Mouse (Mus musculus) hindbrain, embryonic 11.5 days (tissue): ENCODE measurements at regions not wholly inside any gene's neighbourhood (a gene's known extent, or its start where the extent isn't known, plus 50 kb on each side); places are given as distances from the start of the nearest gene placed in this dataset.

Experiments used
- ATAC-seq: fragments of 200-750 bp; cut with Nextera tagmentation; 2 replicates; pipeline ENCODE4 v1.8.0; 2017; ENCODE audit warnings: mild to moderate bottlenecking, moderate TSS enrichment, moderate library complexity; ENCODE audit not compliant: low FRiP score
- DNase-seq: peaks from one replicate; pipeline ENCODE4 v3.0.0-alpha.2; 2015; ENCODE audit warnings: low spot score
- H3K27ac ChIP-seq: fragments of 300-500 bp; sonication (generic); 2 replicates; pipeline ENCODE4 v1.5.1; 2014; ENCODE audit warnings: mild to moderate bottlenecking, low read depth, low read length
- H3K27me3 ChIP-seq: fragments of 300-500 bp; sonication (generic); 2 replicates; pipeline ENCODE4 v1.6.1; 2014; ENCODE audit warnings: mild to moderate bottlenecking, low read length, moderate library complexity, mixed read lengths; ENCODE audit not compliant: control insufficient read depth, insufficient read depth
- H3K36me3 ChIP-seq: fragments of 300-500 bp; sonication (generic); 2 replicates; pipeline ENCODE4 v1.6.1; 2014; ENCODE audit warnings: mild to moderate bottlenecking, low read length, moderate library complexity, mixed read lengths; ENCODE audit not compliant: control insufficient read depth, insufficient read depth
- H3K4me1 ChIP-seq: fragments of 300-500 bp; sonication (generic); replicated peaks from 2 replicates; pipeline ENCODE4 v1.6.1; 2014; ENCODE audit warnings: low read length, mixed read lengths; ENCODE audit not compliant: control insufficient read depth, insufficient read depth
- H3K4me2 ChIP-seq: fragments of 300-500 bp; sonication (generic); replicated peaks from 2 replicates; pipeline ENCODE4 v1.6.1; 2014; ENCODE audit warnings: mild to moderate bottlenecking, low read depth, low read length
- H3K4me3 ChIP-seq: fragments of 300-500 bp; sonication (generic); 2 replicates; pipeline ENCODE4 v1.5.1; 2014; ENCODE audit warnings: low read depth, low read length
- H3K9ac ChIP-seq: fragments of 300-500 bp; sonication (generic); 2 replicates; pipeline ENCODE4 v1.6.1; 2014; ENCODE audit warnings: low read depth, low read length
- H3K9me3 ChIP-seq: fragments of 300-500 bp; sonication (generic); 2 replicates; pipeline ENCODE4 v1.6.1; 2016; ENCODE audit warnings: low read length; ENCODE audit not compliant: control insufficient read depth
- whole genome bisulfite sequencing: fragments of 180-500 bp; shearing (Covaris S2); extraction: QIAGEN DNeasy Blood & Tissue Kit; methylation state at CpG from one replicate; pipeline ENCODE4 v1.1.7; 2014; 5-methylcytosine and 5-hydroxymethylcytosine counted together

GRCm38 (mm10) chr1:155472112-155472955 is 55.1 kb upstream of the Xpr1 start:
- Histone ChIP-seq H3K4me2 (no peak overlapping the region), H3K36me3 (no peaks in the 10 kb centered on the region), H3K9ac (no peak overlapping the region), H3K4me3 (no peak overlapping the region), H3K9me3 (no peaks in the 10 kb centered on the region), H3K27ac (no peak overlapping the region), H3K27me3 (no peaks in the 10 kb centered on the region), H3K4me1 (no peaks in the 10 kb centered on the region)
- no peak for ATAC-seq
- 72% methylated on average over 11 of the region's 11 CpGs for WGBS
- DNase-seq: no peak

- Histone ChIP-seq H3K4me1 (no peaks in the 10 kb centered on the region), H3K27me3 (no peaks in the 10 kb centered on the region)
- 62% methylated on average over 5 of the region's 5 CpGs for WGBS
Observed at GRCm38 (mm10) chr1:155472956-155473646, 55.9 kb upstream of the Xpr1 start.

GRCm38 (mm10) chr1:155474973-155475372 is 57.8 kb upstream of the Xpr1 start:
- Histone ChIP-seq H3K4me3 (no peak overlapping the region), H3K36me3 (no peaks in the 10 kb centered on the region), H3K9ac (no peak overlapping the region), H3K4me2 (no peak overlapping the region), H3K27me3 (no peaks in the 10 kb centered on the region), H3K27ac (no peak overlapping the region), H3K4me1 (no peaks in the 10 kb centered on the region), H3K9me3 (no peaks in the 10 kb centered on the region)
- DNase-seq (no peak), ATAC-seq (no peak)
- WGBS: 49% methylated on average over 2 of the region's 2 CpGs

More at GRCm38 (mm10) chr1:155472956-155473646, 55.9 kb upstream of the Xpr1 start:
- H3K9ac ChIP-seq: no peak overlapping the region
- H3K36me3 ChIP-seq: no peaks in the 10 kb centered on the region
- ATAC-seq: no peak
- no peak overlapping the region for H3K4me2 ChIP-seq
- H3K27ac ChIP-seq: no peak overlapping the region
- H3K4me3 ChIP-seq: no peak overlapping the region
- H3K9me3 ChIP-seq: no peaks in the 10 kb centered on the region
- DNase-seq: no peak

- 91% methylated on average over 3 of the region's 3 CpGs for WGBS
- H3K4me1 ChIP-seq: no peaks in the 10 kb centered on the region
- DNase-seq: no peak
- no peak overlapping the region for H3K4me2 ChIP-seq
- no peaks in the 10 kb centered on the region for H3K27me3 ChIP-seq
- no peak overlapping the region for H3K27ac ChIP-seq
- no peak overlapping the region for H3K9ac ChIP-seq
- no peaks in the 10 kb centered on the region for H3K36me3 ChIP-seq
- no peak for ATAC-seq
- no peak overlapping the region for H3K4me3 ChIP-seq
- H3K9me3 ChIP-seq: no peaks in the 10 kb centered on the region
Observed at GRCm38 (mm10) chr1:155476237-155476636, 59.0 kb upstream of the Xpr1 start.

GRCm38 (mm10) chr1:155482148-155482547 is 64.9 kb upstream of the Xpr1 start:
- no peaks in the 10 kb centered on the region for H3K36me3 ChIP-seq
- H3K4me3 ChIP-seq: no peak overlapping the region
- ATAC-seq (no peak), DNase-seq (no peak)
- H3K4me2 ChIP-seq: no peak overlapping the region
- WGBS: 64% methylated on average over 9 of the region's 9 CpGs
- H3K4me1 ChIP-seq: no peaks in the 10 kb centered on the region; the same call in 1 of the 2 replicates
- H3K9me3 ChIP-seq: no peaks in the 10 kb centered on the region
- no peak overlapping the region for H3K27ac ChIP-seq
- H3K9ac ChIP-seq: no peak overlapping the region
- H3K27me3 ChIP-seq: no peaks in the 10 kb centered on the region

- Histone ChIP-seq H3K36me3 (no peaks in the 10 kb centered on the region), H3K27ac (no peak overlapping the region), H3K9ac (no peak overlapping the region), H3K27me3 (no peaks in the 10 kb centered on the region), H3K4me2 (no peak overlapping the region), H3K9me3 (no peaks in the 10 kb centered on the region), H3K4me1 (no peaks in the 10 kb centered on the region; the same call in 1 of the 2 replicates), H3K4me3 (no peak overlapping the region)
- DNase-seq (no peak), ATAC-seq (no peak)
- WGBS: 66% methylated on average over 5 of the region's 5 CpGs
Observed at GRCm38 (mm10) chr1:155482760-155483159, 65.5 kb upstream of the Xpr1 start.

GRCm38 (mm10) chr1:155483693-155484092 is 66.5 kb upstream of the Xpr1 start:
- Histone ChIP-seq H3K9ac (no peak overlapping the region), H3K4me3 (no peak overlapping the region), H3K27me3 (no peaks in the 10 kb centered on the region), H3K27ac (no peak overlapping the region), H3K36me3 (no peaks in the 10 kb centered on the region), H3K4me2 (no peak overlapping the region), H3K4me1 (no peaks in the 10 kb centered on the region; the same call in 1 of the 2 replicates), H3K9me3 (no peaks in the 10 kb centered on the region)
- 78% methylated on average over 7 of the region's 7 CpGs for WGBS
- no peak for ATAC-seq
- DNase-seq: no peak

- Histone ChIP-seq H3K9ac (no peak overlapping the region), H3K27ac (no peak overlapping the region), H3K27me3 (no peaks in the 10 kb centered on the region), H3K4me2 (no peak overlapping the region), H3K9me3 (no peaks in the 10 kb centered on the region), H3K4me1 (peaks cover 2% of the 10 kb centered on the region; the same call in 1 of the 2 replicates), H3K36me3 (no peaks in the 10 kb centered on the region), H3K4me3 (no peak overlapping the region)
- DNase-seq (no peak), ATAC-seq (no peak)
- WGBS: 88% methylated on average over 6 of the region's 6 CpGs
Observed at GRCm38 (mm10) chr1:155487796-155488195, 70.1 kb upstream of the Acbd6 start.
